Mouse (Mus musculus): ENCODE measurements at regions not wholly inside any gene's neighbourhood (a gene's known extent, or its start where the extent isn't known, plus 50 kb on each side); places are given as distances from the start of the nearest gene placed in this dataset.

DNA sequence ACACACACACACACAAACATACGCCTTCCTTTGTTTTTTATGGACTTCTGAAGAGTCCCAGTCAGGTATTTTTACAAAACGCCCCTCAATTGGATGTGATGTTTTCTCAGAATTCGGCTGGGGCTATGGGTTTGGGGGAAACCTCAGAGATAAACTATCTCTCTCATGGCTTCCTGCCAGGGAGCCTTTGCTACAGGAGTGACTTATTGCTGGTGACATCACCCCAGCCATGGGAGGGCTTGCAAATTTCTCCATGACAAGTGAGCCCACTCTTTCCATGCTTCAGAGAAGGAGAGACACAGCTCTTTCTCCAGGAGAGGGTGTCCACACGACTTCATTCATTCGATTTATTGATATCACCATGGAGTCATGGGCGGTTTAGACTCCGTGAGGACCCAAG is 175.5 kb downstream of the Cdc5l start:
- TF ChIP-seq POLR2A (IDR thresholded peaks at IDR 0.05; ENCODE audit: borderline replicate concordance, extremely low read depth, insufficient read depth, insufficient read length, poor library complexity, severe bottlenecking) (no peak), CTCF (IDR thresholded peaks at IDR 0.05; ENCODE audit: borderline replicate concordance, extremely low read depth, insufficient read depth, insufficient read length) (no peak)

DNA sequence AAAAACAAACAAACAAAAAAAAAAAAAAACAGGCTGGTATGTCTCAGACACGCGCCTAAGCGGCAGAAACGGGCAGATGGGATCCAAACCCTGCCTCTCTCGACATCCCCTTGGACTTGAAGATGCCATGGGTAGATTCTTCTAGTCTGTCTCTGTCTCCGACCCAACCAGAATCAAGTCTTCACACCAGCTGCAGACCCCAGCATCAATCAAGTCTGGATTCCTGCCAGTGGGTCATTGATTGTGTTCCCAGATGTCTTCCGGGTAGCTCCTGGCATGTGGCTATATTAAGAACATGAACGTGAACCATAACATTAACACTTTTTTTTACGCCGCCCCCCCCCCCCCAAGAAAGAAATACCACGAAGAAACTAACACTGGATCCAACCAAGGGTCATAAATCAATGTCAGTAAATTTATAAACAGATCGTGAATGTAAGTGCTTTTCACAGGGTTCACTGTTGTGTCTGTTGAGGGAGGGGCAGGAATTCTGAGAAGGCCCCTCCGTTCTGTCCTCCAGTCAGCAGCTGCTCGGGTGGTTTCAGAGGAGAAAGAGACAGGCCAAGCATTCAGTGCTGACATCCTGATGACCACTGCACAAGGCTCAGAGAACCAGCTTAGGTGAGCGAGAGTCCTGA is 180.8 kb downstream of the Cdc5l start:
- TF ChIP-seq POLR2A (IDR thresholded peaks at IDR 0.05; ENCODE audit: borderline replicate concordance, extremely low read depth, insufficient read depth, insufficient read length, poor library complexity, severe bottlenecking) (no peak), CTCF (IDR thresholded peaks at IDR 0.05; ENCODE audit: borderline replicate concordance, extremely low read depth, insufficient read depth, insufficient read length) (no peak)
- peak; percentile 39 for DNase-seq (ENCODE audit: low read depth)

More for the DNA sequence above, 175.5 kb downstream of the Cdc5l start:
- no peak for DNase-seq (ENCODE audit: low read depth)

DNA sequence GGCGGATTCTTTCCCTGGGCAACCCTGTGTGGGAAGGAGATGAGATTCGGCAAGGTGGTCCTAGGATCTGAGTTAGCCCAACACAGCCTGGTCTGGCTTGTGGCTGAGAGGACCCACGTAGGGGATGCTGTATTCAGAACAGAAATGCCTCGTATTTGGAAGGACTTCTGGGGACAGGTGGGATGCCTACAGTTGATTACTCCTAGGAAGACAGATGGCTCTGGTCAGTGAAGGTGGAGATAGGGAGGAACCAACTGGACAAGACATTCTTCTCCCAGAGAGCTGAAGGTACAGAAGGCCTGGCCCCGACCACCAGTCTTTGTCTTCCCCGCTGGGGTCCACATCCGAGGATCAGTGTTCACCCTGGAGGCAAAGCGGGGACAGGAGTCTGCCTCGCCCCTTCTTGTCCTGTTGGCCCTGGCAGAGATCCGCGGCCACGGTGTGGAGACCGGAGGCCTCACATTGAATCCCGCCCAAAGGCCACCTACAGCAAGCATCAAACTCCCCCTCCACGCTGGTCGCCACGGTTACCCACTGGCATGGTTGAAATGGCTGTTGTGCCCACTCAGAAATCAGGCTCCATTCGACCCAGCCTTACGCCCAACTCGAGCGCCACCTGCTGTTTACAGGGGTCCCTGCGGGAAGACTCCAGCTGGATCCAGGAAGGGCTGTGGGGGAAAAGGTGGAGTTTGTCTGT is 182.4 kb downstream of the Cdc5l start:
- TF ChIP-seq POLR2A (IDR thresholded peaks at IDR 0.05; ENCODE audit: borderline replicate concordance, extremely low read depth, insufficient read depth, insufficient read length, poor library complexity, severe bottlenecking) (no peak), CTCF (IDR thresholded peaks at IDR 0.05; ENCODE audit: borderline replicate concordance, extremely low read depth, insufficient read depth, insufficient read length) (peak; percentile 88)
- DNase-seq (ENCODE audit: low read depth), result peak; percentile 86

DNA sequence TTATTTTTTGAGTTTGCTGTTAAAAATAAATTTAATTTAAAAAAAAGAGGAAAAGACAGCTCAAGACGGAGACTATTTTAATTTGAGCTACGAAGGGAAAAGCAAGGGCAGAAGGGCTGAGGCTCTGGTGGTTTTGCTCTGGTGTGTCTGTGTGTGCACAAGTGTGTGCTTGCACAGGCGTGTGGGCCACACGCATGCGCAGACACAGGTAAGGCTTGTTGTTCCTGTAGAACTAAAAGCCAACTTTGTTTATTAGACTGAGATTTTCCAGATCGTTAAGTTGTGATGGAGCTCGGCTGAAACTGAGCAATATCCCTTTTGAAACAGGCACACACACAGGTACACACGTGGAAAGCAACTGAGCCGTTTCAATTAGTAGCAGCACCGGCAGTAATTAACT is 183.1 kb downstream of the Cdc5l start:
- no peak for TF ChIP-seq CTCF (IDR thresholded peaks at IDR 0.05; ENCODE audit: borderline replicate concordance, extremely low read depth, insufficient read depth, insufficient read length)
- no peak for TF ChIP-seq POLR2A (IDR thresholded peaks at IDR 0.05; ENCODE audit: borderline replicate concordance, extremely low read depth, insufficient read depth, insufficient read length, poor library complexity, severe bottlenecking)
- no peak for DNase-seq (ENCODE audit: low read depth)

- DNase-seq (ENCODE audit: low read depth), result peak; percentile 40
- TF ChIP-seq POLR2A (IDR thresholded peaks at IDR 0.05; ENCODE audit: borderline replicate concordance, extremely low read depth, insufficient read depth, insufficient read length, poor library complexity, severe bottlenecking), result no peak
- TF ChIP-seq CTCF (IDR thresholded peaks at IDR 0.05; ENCODE audit: borderline replicate concordance, extremely low read depth, insufficient read depth, insufficient read length), result no peak
Observed at GRCm38 (mm10) chr17:45247142-45248137, 186.1 kb downstream of the Cdc5l start.

DNA sequence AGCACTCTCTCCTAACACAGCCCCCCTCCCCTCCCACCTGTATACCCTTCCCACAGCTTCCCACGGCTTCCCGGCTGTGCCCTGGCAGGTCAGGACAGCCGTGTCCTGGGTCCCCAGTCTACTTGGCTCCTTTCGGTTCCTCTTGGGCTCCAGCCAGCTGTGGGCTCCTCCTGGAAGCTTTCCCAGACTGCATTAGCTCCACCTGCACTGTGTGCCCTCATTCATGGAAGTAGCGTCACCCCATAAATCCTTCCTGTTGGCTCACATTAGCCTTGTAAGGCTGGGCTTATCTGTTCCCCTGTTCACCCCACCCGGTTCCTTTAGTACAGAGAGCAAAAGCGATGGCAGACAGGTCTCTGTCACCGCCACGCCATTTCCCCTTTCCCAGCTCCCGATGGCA is 188.7 kb downstream of the Cdc5l start:
- peak; percentile 51 for DNase-seq (ENCODE audit: low read depth)
- TF ChIP-seq POLR2A (IDR thresholded peaks at IDR 0.05; ENCODE audit: borderline replicate concordance, extremely low read depth, insufficient read depth, insufficient read length, poor library complexity, severe bottlenecking), result no peak
- TF ChIP-seq CTCF (IDR thresholded peaks at IDR 0.05; ENCODE audit: borderline replicate concordance, extremely low read depth, insufficient read depth, insufficient read length), result no peak

GRCm38 (mm10) chr17:45243103-45243502 is 190.4 kb downstream of the Cdc5l start:
- TF ChIP-seq POLR2A (IDR thresholded peaks at IDR 0.05; ENCODE audit: borderline replicate concordance, extremely low read depth, insufficient read depth, insufficient read length, poor library complexity, severe bottlenecking), result no peak
- no peak for TF ChIP-seq CTCF (IDR thresholded peaks at IDR 0.05; ENCODE audit: borderline replicate concordance, extremely low read depth, insufficient read depth, insufficient read length)
- DNase-seq (ENCODE audit: low read depth), result peak; percentile 25

GRCm38 (mm10) chr17:45242076-45242475 is 191.5 kb downstream of the Cdc5l start:
- DNase-seq (ENCODE audit: low read depth), result no peak
- TF ChIP-seq POLR2A (IDR thresholded peaks at IDR 0.05; ENCODE audit: borderline replicate concordance, extremely low read depth, insufficient read depth, insufficient read length, poor library complexity, severe bottlenecking) (no peak), CTCF (IDR thresholded peaks at IDR 0.05; ENCODE audit: borderline replicate concordance, extremely low read depth, insufficient read depth, insufficient read length) (no peak)

- DNase-seq (ENCODE audit: low read depth), result peak; percentile 65
- no peak for TF ChIP-seq CTCF (IDR thresholded peaks at IDR 0.05; ENCODE audit: borderline replicate concordance, extremely low read depth, insufficient read depth, insufficient read length)
- TF ChIP-seq POLR2A (IDR thresholded peaks at IDR 0.05; ENCODE audit: borderline replicate concordance, extremely low read depth, insufficient read depth, insufficient read length, poor library complexity, severe bottlenecking), result no peak
Observed at GRCm38 (mm10) chr17:45240963-45241543, 192.5 kb downstream of the Cdc5l start.

DNA sequence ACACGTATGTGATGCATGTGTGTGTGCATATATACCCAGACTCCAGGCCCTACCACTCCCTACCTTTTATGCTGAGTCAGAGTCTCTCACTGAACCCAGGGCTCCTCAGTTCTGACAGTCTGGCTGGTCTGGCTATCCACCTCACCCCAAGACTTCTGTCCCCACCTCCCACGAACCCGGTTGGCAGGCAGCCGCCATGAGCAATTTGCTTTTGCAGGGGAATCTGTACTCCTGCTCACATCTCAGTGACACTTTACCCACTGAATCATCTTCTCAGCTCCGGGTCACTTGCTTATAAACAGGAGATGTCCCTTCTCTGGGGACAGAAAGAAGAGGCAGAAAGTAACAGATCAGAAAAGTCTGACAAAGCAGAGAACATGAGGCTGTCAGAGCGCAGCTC is 193.0 kb downstream of the Cdc5l start:
- TF ChIP-seq CTCF (IDR thresholded peaks at IDR 0.05; ENCODE audit: borderline replicate concordance, extremely low read depth, insufficient read depth, insufficient read length) (no peak), POLR2A (IDR thresholded peaks at IDR 0.05; ENCODE audit: borderline replicate concordance, extremely low read depth, insufficient read depth, insufficient read length, poor library complexity, severe bottlenecking) (no peak)
- no peak for DNase-seq (ENCODE audit: low read depth)

DNA sequence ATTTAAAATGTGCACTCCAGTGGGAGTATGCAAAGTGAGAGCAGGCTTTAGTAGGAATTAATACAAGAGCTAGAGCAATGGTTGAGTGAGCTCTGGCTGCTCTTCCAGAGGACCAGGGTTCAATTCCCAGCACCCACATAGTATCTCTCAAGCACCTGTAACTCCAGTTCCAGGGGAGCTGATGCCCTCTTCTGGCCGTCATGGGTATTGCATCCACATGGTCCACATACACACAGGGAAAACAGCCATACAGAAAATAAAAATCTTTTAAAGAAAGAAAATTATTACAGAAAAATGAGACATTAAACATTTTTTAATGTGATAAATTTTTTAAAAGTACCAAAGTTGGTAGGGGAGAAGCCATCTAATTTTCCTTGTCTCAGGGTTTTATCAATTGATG is 196.3 kb downstream of the Cdc5l start:
- no peak for TF ChIP-seq POLR2A (IDR thresholded peaks at IDR 0.05; ENCODE audit: borderline replicate concordance, extremely low read depth, insufficient read depth, insufficient read length, poor library complexity, severe bottlenecking)
- TF ChIP-seq CTCF (IDR thresholded peaks at IDR 0.05; ENCODE audit: borderline replicate concordance, extremely low read depth, insufficient read depth, insufficient read length), result peak; percentile 33; the same call in 1 of the 2 replicates
- no peak for DNase-seq (ENCODE audit: low read depth)
